In the genomic region with DNA sequence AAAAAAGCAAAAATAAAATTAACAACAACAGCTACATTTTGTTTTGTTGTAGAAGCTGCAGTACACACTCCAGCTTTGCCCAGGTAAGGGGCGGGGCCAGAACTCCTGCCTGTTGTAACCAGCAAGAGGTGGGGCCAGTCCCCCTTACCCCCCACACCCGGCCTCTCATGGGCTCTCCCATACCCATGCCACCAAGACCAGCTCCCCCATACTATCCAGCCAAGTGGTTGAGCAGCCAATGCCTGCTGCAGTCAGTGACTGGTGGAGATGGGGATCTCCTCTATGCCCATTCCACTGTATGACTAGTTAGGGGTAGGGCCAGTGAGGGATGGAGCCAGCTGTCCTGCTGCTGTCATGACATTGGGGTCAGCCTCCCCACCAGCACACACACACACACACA, we compare ENCODE assay signal across 27 mouse cellular contexts.
DNase-seq lines count a peak whose midpoint lies in the region; ATAC-seq and TF ChIP-seq lines count a peak whose summit lies in the region.
"Had no signal": no experiment of that assay in that cellular context is flagged by ENCODE, and none has a peak within 500 bp of the region (broad histone marks: within the 10 kb centered on the region; RNA-seq: fewer than 3 reads in every experiment).

No protein-coding gene starts in this region.

- no peaks in the 10 kb centered on the region for H3K9me3 ChIP-seq in embryonic facial prominence, embryonic 12.5 days
- no peaks in the 10 kb centered on the region for H3K9me3 ChIP-seq in embryonic facial prominence, embryonic 10.5 days
- H3K9me3 ChIP-seq in hindbrain, embryonic 14.5 days (ENCODE audit: control insufficient read depth, low read length): no peaks in the 10 kb centered on the region
- H3K9me3 ChIP-seq in hindbrain, embryonic 12.5 days (replicated peaks): no peaks in the 10 kb centered on the region
- no peaks in the 10 kb centered on the region for H3K9me3 ChIP-seq in kidney, postnatal 0 days (replicated peaks; ENCODE audit: low read length)
- no peaks in the 10 kb centered on the region for H3K9me3 ChIP-seq in embryonic facial prominence, embryonic 13.5 days
- H3K9me3 ChIP-seq: embryonic facial prominence, embryonic 15.5 days; forebrain, embryonic 10.5 days; forebrain, embryonic 12.5 days had no signal

- no peak for DNase-seq in embryonic facial prominence, embryonic 10.5 days (ENCODE audit: low spot score)
- DNase-seq in hindbrain, embryonic 14.5 days (ENCODE audit: low spot score): no peak
- no peak for DNase-seq in kidney, postnatal 0 days (ENCODE audit: low spot score)
- DNase-seq in kidney, adult 18-20 months: no peak
- DNase-seq: adrenal gland, adult 8-10 months; adrenal gland, postnatal 14 days; adrenal gland, postnatal 36 days; B cell, adult 2 months; cerebellum, adult 11-12 months; cerebellum, adult 2 months; cerebellum, adult 9-10 months; cerebellum, postnatal 10 days; cerebellum, postnatal 25 days had no signal

- no peaks in the 10 kb centered on the region for H3K4me1 ChIP-seq in embryonic facial prominence, embryonic 12.5 days
- H3K4me1 ChIP-seq in embryonic facial prominence, embryonic 10.5 days: no peaks in the 10 kb centered on the region
- H3K4me1 ChIP-seq in hindbrain, embryonic 14.5 days (replicated peaks; ENCODE audit: control insufficient read depth, insufficient read depth, low read length): no peaks in the 10 kb centered on the region
- H3K4me1 ChIP-seq in hindbrain, embryonic 12.5 days: no peaks in the 10 kb centered on the region
- H3K4me1 ChIP-seq in kidney, postnatal 0 days (replicated peaks; ENCODE audit: insufficient read depth, low read length): no peaks in the 10 kb centered on the region
- no peaks in the 10 kb centered on the region for H3K4me1 ChIP-seq in embryonic facial prominence, embryonic 13.5 days
- H3K4me1 ChIP-seq: embryonic facial prominence, embryonic 15.5 days; forebrain, embryonic 10.5 days; forebrain, embryonic 12.5 days had no signal

- TF ChIP-seq CTCF in kidney, postnatal 0 days (IDR thresholded peaks at IDR 0.05; ENCODE audit: low read depth): no peak

- WGBS in embryonic facial prominence, embryonic 12.5 days: 83% methylated on average over 2 of the region's 2 CpGs
- 83% methylated on average over 2 of the region's 2 CpGs for WGBS in embryonic facial prominence, embryonic 10.5 days
- WGBS in hindbrain, embryonic 14.5 days: 87% methylated on average over 2 of the region's 2 CpGs
- 86% methylated on average over 2 of the region's 2 CpGs for WGBS in hindbrain, embryonic 12.5 days
- WGBS in kidney, postnatal 0 days: 82% methylated on average over 2 of the region's 2 CpGs
- 67% methylated on average over 2 of the region's 2 CpGs for WGBS in embryonic facial prominence, embryonic 13.5 days

- H3K36me3 ChIP-seq in embryonic facial prominence, embryonic 12.5 days: no peaks in the 10 kb centered on the region
- H3K36me3 ChIP-seq in embryonic facial prominence, embryonic 10.5 days (replicated peaks): no peaks in the 10 kb centered on the region
- H3K36me3 ChIP-seq in hindbrain, embryonic 14.5 days (replicated peaks; ENCODE audit: control insufficient read depth, insufficient read depth): no peaks in the 10 kb centered on the region
- H3K36me3 ChIP-seq in hindbrain, embryonic 12.5 days: no peaks in the 10 kb centered on the region
- no peaks in the 10 kb centered on the region for H3K36me3 ChIP-seq in kidney, postnatal 0 days (ENCODE audit: insufficient read depth, low read length)
- H3K36me3 ChIP-seq in embryonic facial prominence, embryonic 13.5 days: no peaks in the 10 kb centered on the region
- H3K36me3 ChIP-seq: embryonic facial prominence, embryonic 15.5 days; forebrain, embryonic 10.5 days; forebrain, embryonic 12.5 days; G1E had no signal

- no peak overlapping the region for H3K4me3 ChIP-seq in embryonic facial prominence, embryonic 12.5 days
- no peak overlapping the region for H3K4me3 ChIP-seq in embryonic facial prominence, embryonic 10.5 days
- no peak overlapping the region for H3K4me3 ChIP-seq in hindbrain, embryonic 14.5 days (replicated peaks; ENCODE audit: low read length)
- no peak overlapping the region for H3K4me3 ChIP-seq in hindbrain, embryonic 12.5 days
- H3K4me3 ChIP-seq in kidney, postnatal 0 days (replicated peaks; ENCODE audit: low read depth, low read length): no peak overlapping the region
- no peak overlapping the region for H3K4me3 ChIP-seq in embryonic facial prominence, embryonic 13.5 days
- H3K4me3 ChIP-seq: embryonic facial prominence, embryonic 15.5 days; erythroblast, embryonic 14.5 days; forebrain, embryonic 10.5 days; forebrain, embryonic 12.5 days had no signal

- peak; percentile 52; the same call in 1 of the 2 replicates for ATAC-seq in embryonic facial prominence, embryonic 12.5 days (ENCODE audit: insufficient number of reproducible peaks, insufficient read depth, low FRiP score, low TSS enrichment)
- peak; percentile 17; the same call in 1 of the 2 replicates for ATAC-seq in hindbrain, embryonic 14.5 days (ENCODE audit: low FRiP score)
- ATAC-seq in hindbrain, embryonic 12.5 days (ENCODE audit: low FRiP score): no peak
- ATAC-seq in kidney, postnatal 0 days (replicated peaks; ENCODE audit: low FRiP score, low read depth): 0 out of 2 replicates have a peak, but pooled peaks have one; percentile 10
- 0 out of 2 replicates have a peak, but pooled peaks have one; percentile 20 for ATAC-seq in embryonic facial prominence, embryonic 13.5 days (ENCODE audit: insufficient number of reproducible peaks, insufficient read depth, low FRiP score, low TSS enrichment, low read depth)
- ATAC-seq: activated CD4-positive, CD25-positive, alpha-beta regulatory T cell, adult 4 months; CD4-positive, CD25-positive, alpha-beta regulatory T cell, adult 4 months; forebrain, embryonic 14.5 days; forebrain, embryonic 16.5 days; Patski had no signal

- H3K27ac ChIP-seq in embryonic facial prominence, embryonic 12.5 days: no peak overlapping the region
- H3K27ac ChIP-seq in embryonic facial prominence, embryonic 10.5 days (replicated peaks): no peak overlapping the region
- no peak overlapping the region for H3K27ac ChIP-seq in hindbrain, embryonic 14.5 days
- no peak overlapping the region for H3K27ac ChIP-seq in hindbrain, embryonic 12.5 days
- H3K27ac ChIP-seq in kidney, postnatal 0 days: no peak overlapping the region
- no peak overlapping the region for H3K27ac ChIP-seq in embryonic facial prominence, embryonic 13.5 days
- H3K27ac ChIP-seq: embryonic facial prominence, embryonic 15.5 days; forebrain, embryonic 10.5 days; forebrain, embryonic 12.5 days had no signal

- H3K9ac ChIP-seq in embryonic facial prominence, embryonic 12.5 days: no peak overlapping the region
- H3K9ac ChIP-seq in hindbrain, embryonic 14.5 days: no peak overlapping the region
- no peak overlapping the region for H3K9ac ChIP-seq in hindbrain, embryonic 12.5 days
- no peak overlapping the region for H3K9ac ChIP-seq in kidney, postnatal 0 days (ENCODE audit: low read depth, low read length)
- no peak overlapping the region for H3K9ac ChIP-seq in embryonic facial prominence, embryonic 13.5 days
- H3K9ac ChIP-seq: embryonic facial prominence, embryonic 15.5 days; forebrain, embryonic 12.5 days had no signal

- H3K27me3 ChIP-seq in embryonic facial prominence, embryonic 12.5 days: no peaks in the 10 kb centered on the region
- no peaks in the 10 kb centered on the region for H3K27me3 ChIP-seq in embryonic facial prominence, embryonic 10.5 days (replicated peaks; ENCODE audit: low read depth, poor library complexity, severe bottlenecking)
- H3K27me3 ChIP-seq in hindbrain, embryonic 14.5 days (ENCODE audit: control insufficient read depth, insufficient read depth, low read length): no peaks in the 10 kb centered on the region
- H3K27me3 ChIP-seq in hindbrain, embryonic 12.5 days: 0 out of 2 replicates have a peak, but pooled peaks cover 5% of the 10 kb centered on the region
- H3K27me3 ChIP-seq in kidney, postnatal 0 days (ENCODE audit: insufficient read depth, low read length): no peaks in the 10 kb centered on the region
- H3K27me3 ChIP-seq in embryonic facial prominence, embryonic 13.5 days: no peaks in the 10 kb centered on the region
- H3K27me3 ChIP-seq: CH12.LX; embryonic facial prominence, embryonic 15.5 days; forebrain, embryonic 12.5 days had no signal

- H3K4me2 ChIP-seq in embryonic facial prominence, embryonic 12.5 days (replicated peaks): no peak overlapping the region
- H3K4me2 ChIP-seq in hindbrain, embryonic 14.5 days (replicated peaks): no peak overlapping the region
- H3K4me2 ChIP-seq in hindbrain, embryonic 12.5 days (replicated peaks): no peak overlapping the region
- no peak overlapping the region for H3K4me2 ChIP-seq in kidney, postnatal 0 days (ENCODE audit: low read length)
- H3K4me2 ChIP-seq in embryonic facial prominence, embryonic 13.5 days: no peak overlapping the region
- H3K4me2 ChIP-seq: embryonic facial prominence, embryonic 15.5 days; forebrain, embryonic 12.5 days had no signal
